Mouse (Mus musculus) CH12.LX (cell line): ENCODE data around the gene Igfbp2. TPM values are rescaled to one million over a fixed set of nuclear protein-coding genes. Genes with fewer than 3 reads are reported as not detected.

Source experiments
- DNase-seq: peaks from one replicate; pipeline ENCODE4 v3.0.0-alpha.2; 2013; ENCODE audit errors: extremely low read depth
- H3K27ac ChIP-seq: 2 replicates; pipeline ENCODE4 v1.5.1; 2012; ENCODE audit warnings: low read depth, mild to moderate bottlenecking, control low read depth, moderate library complexity; ENCODE audit not compliant: insufficient read depth
- H3K27me3 ChIP-seq: replicated peaks from 2 replicates; pipeline ENCODE3; 2012; ENCODE audit warnings: inconsistent platforms
- H3K36me3 ChIP-seq, 2 experiments: replicated peaks in 1 of 2; 2 replicates each; pipeline versions ENCODE3 to v1.6.1; 2012; ENCODE audit warnings: inconsistent platforms in 1 of 2, low read length in 1 of 2, mild to moderate bottlenecking in 1 of 2, mixed read lengths in 1 of 2, moderate library complexity in 1 of 2; ENCODE audit not compliant: control insufficient read depth in 1 of 2, insufficient read depth in 1 of 2
- H3K4me1 ChIP-seq, 2 experiments: 2 replicates each; pipeline ENCODE4 v1.6.1; 2012; ENCODE audit warnings: inconsistent platforms in 1 of 2, moderate library complexity in 1 of 2; ENCODE audit not compliant: insufficient read depth in 2 of 2, control insufficient read depth in 1 of 2
- H3K4me2 ChIP-seq: 2 replicates; pipeline ENCODE4 v1.6.1; 2012; ENCODE audit warnings: low read depth, mild to moderate bottlenecking, control low read depth; ENCODE audit not compliant: poor library complexity, insufficient read depth, severe bottlenecking
- H3K4me3 ChIP-seq, 3 experiments: fragments of 150-350 bp in 1 of 3; sonication (generic) in 1 of 3; replicated peaks in 1 of 3; 2 replicates each; pipeline versions ENCODE3 to v1.5.1; 2011 to 2012; ENCODE audit warnings: low read depth in 2 of 3, low read length in 2 of 3, mild to moderate bottlenecking in 2 of 3, moderate library complexity in 2 of 3, control low read depth in 1 of 3, improper control_type of control experiment in 1 of 3, inconsistent platforms in 1 of 3, mixed read lengths in 1 of 3; ENCODE audit not compliant: poor library complexity in 1 of 3
- H3K79me2 ChIP-seq: replicated peaks from 2 replicates; pipeline ENCODE4 v1.6.1; 2012; ENCODE audit warnings: mild to moderate bottlenecking, moderate library complexity; ENCODE audit not compliant: control insufficient read depth, poor library complexity, insufficient read depth, severe bottlenecking; ENCODE audit errors: extremely low read depth
- H3K9ac ChIP-seq: 2 replicates; pipeline ENCODE4 v1.6.1; 2012; ENCODE audit warnings: low read depth, mild to moderate bottlenecking, control low read depth, moderate library complexity; ENCODE audit not compliant: insufficient read depth
- H3K9me3 ChIP-seq: replicated peaks from 2 replicates; pipeline ENCODE3; 2012; ENCODE audit warnings: low read length, inconsistent platforms, mixed read lengths
- BHLHE40 ChIP-seq: IDR thresholded peaks from 2 replicates; pipeline ENCODE4 v1.6.1; 2011; ENCODE audit warnings: mild to moderate bottlenecking, low read depth, low read length, improper control_type of control experiment
- CHD1 ChIP-seq: IDR thresholded peaks from 2 replicates; pipeline ENCODE4 v1.6.1; 2012; ENCODE audit warnings: low read depth, low read length, improper control_type of control experiment, inconsistent platforms
- CHD2 ChIP-seq: IDR thresholded peaks from 2 replicates; pipeline ENCODE4 v1.6.1; 2011; ENCODE audit warnings: low read length, improper control_type of control experiment
- E2F4 ChIP-seq: IDR thresholded peaks from 2 replicates; pipeline ENCODE4 v1.6.1; 2011; ENCODE audit warnings: low read depth, low read length, improper control_type of control experiment; ENCODE audit not compliant: insufficient replicate concordance
- EP300 ChIP-seq: IDR thresholded peaks from 2 replicates; pipeline ENCODE4 v1.6.1; 2011; ENCODE audit warnings: low read length, improper control_type of control experiment
- ETS1 ChIP-seq: conservative IDR thresholded peaks from 2 replicates; pipeline ENCODE4 v1.6.1; 2012; ENCODE audit warnings: low read depth, mild to moderate bottlenecking, inconsistent platforms, low read length, improper control_type of control experiment, moderate library complexity
- IRF4 ChIP-seq: IDR thresholded peaks from 2 replicates; pipeline ENCODE4 v1.6.1; 2014; ENCODE audit warnings: low read depth, mild to moderate bottlenecking, inconsistent platforms, low read length, improper control_type of control experiment
- JUN ChIP-seq: IDR thresholded peaks from 2 replicates; pipeline ENCODE4 v1.6.1; 2011; ENCODE audit warnings: low read depth, mild to moderate bottlenecking, low read length, improper control_type of control experiment, moderate library complexity; ENCODE audit not compliant: insufficient read depth
- JUND ChIP-seq: conservative IDR thresholded peaks from 2 replicates; pipeline ENCODE4 v1.6.1; 2011; ENCODE audit warnings: low read depth, low read length, improper control_type of control experiment
- MAZ ChIP-seq: IDR thresholded peaks from 2 replicates; pipeline ENCODE4 v1.6.1; 2012; ENCODE audit warnings: low read depth, mild to moderate bottlenecking, inconsistent platforms, low read length, improper control_type of control experiment, moderate library complexity
- MEF2A ChIP-seq: IDR thresholded peaks from 2 replicates; pipeline ENCODE4 v1.6.1; 2014; ENCODE audit warnings: low read depth, mild to moderate bottlenecking, inconsistent platforms, low read length, improper control_type of control experiment, borderline replicate concordance
- MYC ChIP-seq: IDR thresholded peaks from 2 replicates; pipeline ENCODE4 v1.6.1; 2011; ENCODE audit warnings: low read depth, mild to moderate bottlenecking, improper control_type of control experiment, low read length
- NELFE ChIP-seq: IDR thresholded peaks from 2 replicates; pipeline ENCODE4 v1.6.1; 2011; ENCODE audit warnings: low read depth, low read length, improper control_type of control experiment
- POLR2AphosphoS2 ChIP-seq: IDR thresholded peaks from 2 replicates; pipeline ENCODE4 v1.6.1; 2011; ENCODE audit warnings: low read depth, low read length, improper control_type of control experiment
- RAD21 ChIP-seq: IDR thresholded peaks from 2 replicates; pipeline ENCODE4 v1.6.1; 2011; ENCODE audit warnings: low read depth, mild to moderate bottlenecking, low read length, improper control_type of control experiment, moderate library complexity
- SIN3A ChIP-seq: IDR thresholded peaks from 2 replicates; pipeline ENCODE4 v1.6.1; 2012; ENCODE audit warnings: low read length, improper control_type of control experiment, inconsistent platforms
- SMC3 ChIP-seq: IDR thresholded peaks from 2 replicates; pipeline ENCODE4 v1.6.1; 2011; ENCODE audit warnings: low read depth, low read length, improper control_type of control experiment
- TBP ChIP-seq: conservative IDR thresholded peaks from 2 replicates; pipeline ENCODE4 v1.6.1; 2011; ENCODE audit warnings: low read depth, low read length, improper control_type of control experiment
- UBTF ChIP-seq: IDR thresholded peaks from 2 replicates; pipeline ENCODE4 v1.6.1; 2012; ENCODE audit warnings: low read depth, mild to moderate bottlenecking, inconsistent platforms, low read length, improper control_type of control experiment, moderate library complexity
- USF1 ChIP-seq: IDR thresholded peaks from 2 replicates; pipeline ENCODE4 v1.6.1; 2014; ENCODE audit warnings: low read depth, mild to moderate bottlenecking, inconsistent platforms, low read length, improper control_type of control experiment
- USF2 ChIP-seq: conservative IDR thresholded peaks from 2 replicates; pipeline ENCODE4 v1.6.1; 2011; ENCODE audit warnings: low read depth, low read length, improper control_type of control experiment
- ZNF384 ChIP-seq: IDR thresholded peaks from 2 replicates; pipeline ENCODE4 v1.6.1; 2012; ENCODE audit warnings: low read depth, low read length, improper control_type of control experiment, inconsistent platforms
- dilution Hi-C: fragments of 300-500 bp; cut with MboI; formaldehyde crosslinking; loops from 2 replicates; pipeline ENCODE4 v1.14.3; 2020; ENCODE audit warnings: low sequenced_read_pairs; ENCODE audit not compliant: extremely low pct_unique_long_range_greater_than_20kb, extremely low pct_ligation_motif_present
- in situ Hi-C: fragments of 300-500 bp; cut with MboI; formaldehyde crosslinking; loops from 3 replicates; pipeline ENCODE4 v1.14.3; 2019; ENCODE audit warnings: low sequenced_read_pairs, low pct_ligation_motif_present, low pct_unique_long_range_greater_than_20kb, mixed read lengths
- polyA plus RNA-seq: library from polyadenylated mRNA; unstranded; fragments of >175 nt; gene quantifications from 2 replicates; pipeline ENCODE4 v1.2.1, GENCODE M21; 2012; ENCODE audit warnings: low read depth; ENCODE audit not compliant: insufficient read length
- total RNA-seq, 2 experiments: library from RNA; depleted of rRNA; stranded (reverse); fragments of 300-350 nt in 1 of 2; fragments of >200 nt in 1 of 2; gene quantifications; 2 replicates each; pipeline ENCODE4 v1.2.3; 2012 to 2014

Igfbp2 gene
- total and polyA plus RNA-seq, 3 experiments, result 294 to 662 (median 350) TPM

DNA sequence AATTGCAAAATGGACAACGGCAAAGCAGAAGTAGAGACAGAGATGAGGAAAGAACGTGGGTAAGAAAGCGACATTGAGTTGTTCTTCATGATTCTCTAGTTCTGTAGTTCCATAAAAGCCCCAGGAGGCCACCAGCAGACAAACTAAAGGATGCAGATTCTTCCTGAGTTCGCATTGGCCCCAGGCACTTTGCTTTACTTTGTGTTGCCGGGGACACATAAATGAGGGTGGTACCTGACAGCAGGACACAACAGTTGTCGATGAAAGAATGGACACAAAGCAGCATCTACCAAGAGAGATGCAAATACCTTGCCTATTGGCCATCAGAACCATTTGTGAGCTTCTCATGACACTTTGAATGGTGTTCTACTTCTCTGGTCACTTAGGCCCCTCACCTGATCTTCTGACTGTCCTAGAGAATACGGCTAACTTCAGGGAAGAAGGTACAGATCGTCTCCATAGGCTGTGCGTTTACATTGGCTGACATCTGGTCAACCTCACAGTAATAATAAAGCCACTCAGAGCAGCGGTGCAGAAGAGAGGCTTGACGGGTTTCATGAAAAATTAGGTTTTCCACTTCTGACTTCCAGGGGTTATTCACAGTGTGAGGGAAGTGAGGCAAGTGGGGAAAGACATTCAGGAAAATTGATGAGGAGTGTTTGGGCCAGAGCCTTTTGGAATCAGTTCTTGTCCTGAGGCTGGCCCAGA, 61.0 kb downstream of the Igfbp2 start:
- H3K27me3 ChIP-seq, result peaks cover 46% of the 10 kb centered on the region
- TF ChIP-seq MYC (no peak), USF2 (no peak), EP300 (no peak), TBP (no peak), MEF2A (no peak), ETS1 (no peak), POLR2AphosphoS2 (no peak), UBTF (no peak), JUND (no peak), CHD2 (no peak)
- dilution Hi-C loops (no loop called here), in situ Hi-C loops (no loop called here)
- no peaks in the 10 kb centered on the region for H3K79me2 ChIP-seq
- no peak overlapping the region for H3K9ac ChIP-seq
- H3K4me3 ChIP-seq, result no peak overlapping the region
- H3K27ac ChIP-seq, result no peak overlapping the region
- H3K4me2 ChIP-seq, result no peak overlapping the region
- no peaks in the 10 kb centered on the region for H3K9me3 ChIP-seq
- DNase-seq, result no peak
- H3K36me3 ChIP-seq, result no peaks in the 10 kb centered on the region
- H3K4me1 ChIP-seq, result no peaks in the 10 kb centered on the region

DNA sequence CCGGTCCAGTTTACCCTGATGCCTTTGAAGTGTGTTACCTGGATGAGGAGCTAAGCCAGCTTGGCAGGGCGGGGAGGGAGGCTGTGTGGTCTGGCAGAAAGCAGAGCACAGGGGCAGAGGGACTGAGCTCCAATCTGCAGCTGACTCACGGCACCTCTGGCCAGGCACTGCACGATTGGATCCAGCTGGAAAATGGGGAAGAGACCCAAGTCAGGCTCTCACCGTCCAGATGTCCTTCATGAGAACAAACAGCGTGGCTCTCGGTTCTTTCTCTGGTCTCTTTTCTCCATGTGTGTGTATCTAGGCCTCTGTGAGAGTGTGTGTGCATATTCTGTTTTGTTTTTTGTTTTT, 61.5 kb downstream of the Igfbp2 start:
- Histone ChIP-seq H3K9ac (no peak overlapping the region), H3K27ac (no peak overlapping the region), H3K4me3 (no peak overlapping the region), H3K4me1 (no peaks in the 10 kb centered on the region), H3K4me2 (no peak overlapping the region), H3K27me3 (peaks cover 50% of the 10 kb centered on the region), H3K79me2 (no peaks in the 10 kb centered on the region), H3K36me3 (no peaks in the 10 kb centered on the region), H3K9me3 (peaks cover 1% of the 10 kb centered on the region)
- in situ Hi-C loops, result no loop called here
- dilution Hi-C loops, result no loop called here
- DNase-seq, result no peak
- no peak for TF ChIP-seq SIN3A
- TF ChIP-seq NELFE, result no peak
- no peak for TF ChIP-seq ZNF384
- TF ChIP-seq IRF4, result no peak
- TF ChIP-seq E2F4, result no peak

DNA sequence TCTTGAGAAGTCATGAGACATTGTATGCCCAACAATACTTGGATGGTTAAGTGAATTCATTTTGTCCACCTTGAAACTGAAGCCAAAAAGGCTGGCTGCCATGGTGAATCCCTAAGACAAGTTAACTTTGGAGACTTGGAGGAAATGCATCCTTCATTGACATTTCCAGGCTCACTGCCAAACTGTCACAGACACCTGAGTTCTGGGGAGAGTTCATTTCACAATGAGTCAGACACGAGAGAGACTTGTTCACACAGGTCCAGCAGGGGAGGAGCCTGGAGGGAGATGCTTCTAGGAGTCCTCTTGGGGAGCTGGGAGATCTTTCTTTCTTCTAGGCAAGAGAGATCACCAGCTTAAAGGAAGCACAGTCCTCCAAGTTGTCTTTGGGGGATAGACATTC, 63.6 kb downstream of the Igfbp2 start:
- TF ChIP-seq MEF2A (no peak), UBTF (no peak), MAZ (no peak), BHLHE40 (peak; percentile 56), RAD21 (no peak), USF2 (no peak), EP300 (no peak), JUN (no peak), USF1 (no peak), CHD1 (no peak), SIN3A (no peak), MYC (no peak), IRF4 (peak; percentile 32; the same call in 1 of the 2 replicates), SMC3 (no peak)
- TF ChIP-seq, all 38 proteins: peak for 2
- dilution Hi-C loops (no loop called here), in situ Hi-C loops (no loop called here)
- H3K4me2 ChIP-seq, result no peak overlapping the region
- no peaks in the 10 kb centered on the region for H3K79me2 ChIP-seq
- no peak overlapping the region for H3K9ac ChIP-seq
- no peak overlapping the region for H3K4me3 ChIP-seq
- H3K27me3 ChIP-seq, result peaks cover 65% of the 10 kb centered on the region
- no peak for DNase-seq
- no peak overlapping the region for H3K27ac ChIP-seq
- H3K4me1 ChIP-seq, result no peaks in the 10 kb centered on the region
- no peaks in the 10 kb centered on the region for H3K36me3 ChIP-seq
- H3K9me3 ChIP-seq, result peaks cover 3% of the 10 kb centered on the region
